Comparison of ENCODE assay signal across 11 mouse cellular contexts in genomic region chr17:84498639-84499038, GRCm38 (mm10). TPM values are rescaled to one million over a fixed set of nuclear protein-coding genes. Genes with fewer than 3 reads are reported as not detected.
DNase-seq lines count a peak whose midpoint lies in the region; ATAC-seq and TF ChIP-seq lines count a peak whose summit lies in the region.
"Had no signal": no experiment of that assay in that cellular context is flagged by ENCODE, and none has a peak within 500 bp of the region (broad histone marks: within the 10 kb centered on the region; RNA-seq: fewer than 3 reads in every experiment).

No protein-coding gene starts in this region.

- H3K9ac ChIP-seq in heart, adult 2 months (ENCODE audit: low read depth, low read length): no peak overlapping the region
- no peak overlapping the region for H3K9ac ChIP-seq in hindbrain, postnatal 0 days (replicated peaks; ENCODE audit: low read length)
- H3K9ac ChIP-seq in stomach, postnatal 0 days (ENCODE audit: low read length): no peak overlapping the region
- no peak overlapping the region for H3K9ac ChIP-seq in neural tube, embryonic 15.5 days (replicated peaks)
- H3K9ac ChIP-seq: heart, embryonic 15.5 days; liver, embryonic 12.5 days had no signal

- TF ChIP-seq POLR2A in heart, adult 2 months (IDR thresholded peaks at IDR 0.05; ENCODE audit: insufficient read depth, low read depth, low read length): no peak

- H3K36me3 ChIP-seq in heart, adult 2 months (ENCODE audit: control insufficient read depth, insufficient read depth, low read length): no peaks in the 10 kb centered on the region
- no peaks in the 10 kb centered on the region for H3K36me3 ChIP-seq in hindbrain, postnatal 0 days (ENCODE audit: insufficient read depth, low read length)
- no peaks in the 10 kb centered on the region for H3K36me3 ChIP-seq in stomach, postnatal 0 days (ENCODE audit: control insufficient read depth, insufficient read depth, low read length)
- H3K36me3 ChIP-seq in neural tube, embryonic 15.5 days: no peaks in the 10 kb centered on the region
- H3K36me3 ChIP-seq: heart, embryonic 15.5 days; liver, embryonic 12.5 days had no signal

- H3K79me2 ChIP-seq in heart, adult 2 months (replicated peaks; ENCODE audit: control insufficient read depth, insufficient read depth, low read length): no peaks in the 10 kb centered on the region

- H3K4me2 ChIP-seq in hindbrain, postnatal 0 days (ENCODE audit: low read depth, low read length): no peak overlapping the region
- no peak overlapping the region for H3K4me2 ChIP-seq in stomach, postnatal 0 days (replicated peaks; ENCODE audit: low read depth)
- H3K4me2 ChIP-seq in neural tube, embryonic 15.5 days: no peak overlapping the region
- H3K4me2 ChIP-seq: heart, embryonic 15.5 days; liver, embryonic 12.5 days had no signal

- ATAC-seq in hindbrain, postnatal 0 days: peak; percentile 72
- no peak for ATAC-seq in stomach, postnatal 0 days (ENCODE audit: low FRiP score, low TSS enrichment)
- no peak for ATAC-seq in neural tube, embryonic 15.5 days (ENCODE audit: low FRiP score)
- ATAC-seq: liver, embryonic 12.5 days had no signal

- intact Hi-C loops in heart, adult 2 months (cut with DNase I): no loop called here
- intact Hi-C loops in heart, postnatal 25 days (cut with DNase I): no loop called here
- intact Hi-C loops in left cerebral cortex, postnatal 14 days (cut with DNase I): no loop called here

- no peaks in the 10 kb centered on the region for H3K9me3 ChIP-seq in hindbrain, postnatal 0 days (ENCODE audit: low read length)
- H3K9me3 ChIP-seq in stomach, postnatal 0 days (ENCODE audit: control insufficient read depth, low read length): no peaks in the 10 kb centered on the region
- H3K9me3 ChIP-seq in neural tube, embryonic 15.5 days (replicated peaks): no peaks in the 10 kb centered on the region
- H3K9me3 ChIP-seq: heart, embryonic 15.5 days; liver, embryonic 12.5 days had no signal

- H3K4me3 ChIP-seq in heart, adult 2 months: no peak overlapping the region
- H3K4me3 ChIP-seq in hindbrain, postnatal 0 days (ENCODE audit: low read length): no peak overlapping the region
- no peak overlapping the region for H3K4me3 ChIP-seq in stomach, postnatal 0 days (ENCODE audit: low read depth, low read length)
- no peak overlapping the region for H3K4me3 ChIP-seq in neural tube, embryonic 15.5 days (replicated peaks)
- H3K4me3 ChIP-seq: heart, embryonic 15.5 days; liver, embryonic 12.5 days had no signal

- DNase-seq in heart, adult 2 months: peak; percentile 19 to 55
- no peak for DNase-seq in heart, postnatal 25 days (ENCODE audit: low spot score)
- DNase-seq in urinary bladder, postnatal 14 days (ENCODE audit: low spot score): peak; percentile 57
- no peak for DNase-seq in urinary bladder, postnatal 10 days (ENCODE audit: low spot score)
- peak; percentile 71 for DNase-seq in hindbrain, postnatal 0 days (ENCODE audit: low spot score)
- no peak for DNase-seq in stomach, postnatal 0 days (ENCODE audit: low spot score)
- no peak for DNase-seq in left cerebral cortex, postnatal 14 days (ENCODE audit: low spot score in 2 of 2)
- DNase-seq: cerebellum, adult 2 months had no signal

- H3K4me1 ChIP-seq in heart, adult 2 months (ENCODE audit: control insufficient read depth, insufficient read depth, low read length): no peaks in the 10 kb centered on the region; the same call in 1 of the 2 replicates
- H3K4me1 ChIP-seq in hindbrain, postnatal 0 days (ENCODE audit: insufficient read depth, low read length): no peaks in the 10 kb centered on the region; the same call in 1 of the 2 replicates
- H3K4me1 ChIP-seq in stomach, postnatal 0 days (replicated peaks; ENCODE audit: control insufficient read depth, insufficient read depth): 0 out of 2 replicates have a peak, but pooled peaks cover 4% of the 10 kb centered on the region
- H3K4me1 ChIP-seq in neural tube, embryonic 15.5 days: no peaks in the 10 kb centered on the region
- H3K4me1 ChIP-seq: heart, embryonic 15.5 days; liver, embryonic 12.5 days had no signal

- WGBS in heart, adult 2 months: 51% methylated on average over 5 of the region's 5 CpGs
- 22% methylated on average over 5 of the region's 5 CpGs for WGBS in hindbrain, postnatal 0 days
- WGBS in stomach, postnatal 0 days: 43% methylated on average over 5 of the region's 5 CpGs
- WGBS in neural tube, embryonic 15.5 days: 29% methylated on average over 5 of the region's 5 CpGs

- H3K27ac ChIP-seq in heart, adult 2 months: peak overlapping the region; percentile 3; the same call in 1 of the 2 replicates
- no peak overlapping the region for H3K27ac ChIP-seq in hindbrain, postnatal 0 days
- peak overlapping the region; percentile 76 for H3K27ac ChIP-seq in stomach, postnatal 0 days (replicated peaks)
- no peak overlapping the region for H3K27ac ChIP-seq in neural tube, embryonic 15.5 days (replicated peaks)
- H3K27ac ChIP-seq: heart, embryonic 15.5 days; liver, embryonic 12.5 days had no signal

- no peaks in the 10 kb centered on the region for H3K27me3 ChIP-seq in heart, adult 2 months (ENCODE audit: control insufficient read depth, insufficient read depth, low read length)
- H3K27me3 ChIP-seq in hindbrain, postnatal 0 days (ENCODE audit: insufficient read depth, low read length): no peaks in the 10 kb centered on the region
- no peaks in the 10 kb centered on the region for H3K27me3 ChIP-seq in stomach, postnatal 0 days (ENCODE audit: control insufficient read depth, insufficient read depth, low read length)
- H3K27me3 ChIP-seq in neural tube, embryonic 15.5 days (replicated peaks): no peaks in the 10 kb centered on the region
- H3K27me3 ChIP-seq: heart, embryonic 15.5 days; liver, embryonic 12.5 days had no signal

- TF ChIP-seq CTCF in heart, adult 2 months (IDR thresholded peaks at IDR 0.05): no peak
- TF ChIP-seq CTCF in hindbrain, postnatal 0 days (IDR thresholded peaks at IDR 0.05; ENCODE audit: low read depth): no peak
- TF ChIP-seq CTCF in stomach, postnatal 0 days (IDR thresholded peaks at IDR 0.05; ENCODE audit: low read depth): no peak

- TF ChIP-seq EP300 in heart, adult 2 months (IDR thresholded peaks at IDR 0.05; ENCODE audit: insufficient read depth, low read depth, low read length): no peak
- no peak for TF ChIP-seq EP300 in stomach, postnatal 0 days (optimal IDR thresholded peaks at IDR 0.05)

RNA-seq across cellular contexts. Expression of gene Plekhh2, which starts 13.1 kb away (rescaled TPM):
- 1 to 10 TPM; 1.4 to 2.0 TPM for total RNA-seq in heart, adult 2 months (2021)
- polyA plus RNA-seq in heart, adult 2 months (2012; rRNA removed): 1.7 and 3.1 TPM in 2 replicates
- 1 to 10 TPM; 2.1 TPM for total RNA-seq in heart, postnatal 25 days (2021)
- 2.6 and 3.7 TPM in 2 replicates for total RNA-seq in hindbrain, postnatal 0 days (2014; rRNA removed)
- polyA plus RNA-seq in hindbrain, postnatal 0 days (2015; fragmentation: Nextera tagmentation; extraction: Ambion mirVana): 1.3 and 1.6 TPM in 2 replicates
- 2.3 and 2.4 TPM in 2 replicates for polyA plus RNA-seq in stomach, postnatal 0 days (2015; fragmentation: Nextera tagmentation; extraction: Ambion mirVana)
- polyA plus RNA-seq in neural tube, embryonic 15.5 days (2015; fragmentation: Nextera tagmentation; extraction: Ambion mirVana): 1.7 and 2.3 TPM in 2 replicates
- 1 to 10 TPM; 4.6 to 5.1 TPM for total RNA-seq in left cerebral cortex, postnatal 14 days (2021)

RNA-seq across cellular contexts. Expression of gene Thada, which starts 32.6 kb away (rescaled TPM):
- total RNA-seq in heart, adult 2 months (2021): 1 to 10 TPM; 7.7 to 8.3 TPM
- 5.0 and 6.3 TPM in 2 replicates for polyA plus RNA-seq in heart, adult 2 months (2012; rRNA removed)
- 1 to 10 TPM; 7.9 to 8.1 TPM for total RNA-seq in heart, postnatal 25 days (2021)
- total RNA-seq in hindbrain, postnatal 0 days (2014; rRNA removed): 11.4 and 15.7 TPM in 2 replicates
- polyA plus RNA-seq in hindbrain, postnatal 0 days (2015; fragmentation: Nextera tagmentation; extraction: Ambion mirVana): 3.2 and 3.3 TPM in 2 replicates
- 1.6 and 2.0 TPM in 2 replicates for polyA plus RNA-seq in stomach, postnatal 0 days (2015; fragmentation: Nextera tagmentation; extraction: Ambion mirVana)
- polyA plus RNA-seq in neural tube, embryonic 15.5 days (2015; fragmentation: Nextera tagmentation; extraction: Ambion mirVana): 5.2 and 7.0 TPM in 2 replicates
- total RNA-seq in left cerebral cortex, postnatal 14 days (2021): 10 to 100 TPM; 11.4 to 14.1 TPM

Comparison
In these comparisons a context has a peak if more than half of its experiments do, and no peak if none do; other contexts are left out.
1. DNase-seq: peak in heart, adult 2 months (2 of 2), urinary bladder, postnatal 14 days (single experiment) and hindbrain, postnatal 0 days (single experiment); none in heart, postnatal 25 days (single experiment), urinary bladder, postnatal 10 days (single experiment), stomach, postnatal 0 days (single experiment) and left cerebral cortex, postnatal 14 days (0 of 2).
2. H3K27ac ChIP-seq: peak in heart, adult 2 months (single experiment) and stomach, postnatal 0 days (single experiment); none in hindbrain, postnatal 0 days (single experiment) and neural tube, embryonic 15.5 days (single experiment).